Mouse (Mus musculus) E14TG2a.4 (cell line): ENCODE data around the gene Gipc1.

Experiments
- H3K27me3 ChIP-seq: 2 replicates; pipeline ENCODE4 v1.6.1; 2014; ENCODE audit warnings: low read length, control low read depth; ENCODE audit not compliant: insufficient read depth
- H3K36me3 ChIP-seq: 2 replicates; pipeline ENCODE4 v1.6.1; 2014; ENCODE audit warnings: low read length, control low read depth; ENCODE audit not compliant: insufficient read depth
- H3K4me1 ChIP-seq: replicated peaks from 2 replicates; pipeline ENCODE4 v1.6.1; 2014; ENCODE audit warnings: low read depth, low read length, control low read depth
- H3K4me3 ChIP-seq: replicated peaks from 2 replicates; pipeline ENCODE4 v1.5.1; 2014; ENCODE audit warnings: mild to moderate bottlenecking, low read length
- H3K9me3 ChIP-seq: 2 replicates; pipeline ENCODE4 v1.6.1; 2014; ENCODE audit warnings: low read length, control low read depth
- CTCF ChIP-seq: conservative IDR thresholded peaks from 2 replicates; pipeline ENCODE4 v1.5.1; 2014; ENCODE audit warnings: low read length
- NANOG ChIP-seq: IDR thresholded peaks from 2 replicates; pipeline ENCODE4 v1.6.1; 2014; ENCODE audit warnings: borderline replicate concordance, low read length, mixed read lengths
- POU5F1 ChIP-seq: IDR thresholded peaks from 2 replicates; pipeline ENCODE4 v1.6.1; 2014; ENCODE audit warnings: low read length, borderline replicate concordance

Gene Gipc1

DNA sequence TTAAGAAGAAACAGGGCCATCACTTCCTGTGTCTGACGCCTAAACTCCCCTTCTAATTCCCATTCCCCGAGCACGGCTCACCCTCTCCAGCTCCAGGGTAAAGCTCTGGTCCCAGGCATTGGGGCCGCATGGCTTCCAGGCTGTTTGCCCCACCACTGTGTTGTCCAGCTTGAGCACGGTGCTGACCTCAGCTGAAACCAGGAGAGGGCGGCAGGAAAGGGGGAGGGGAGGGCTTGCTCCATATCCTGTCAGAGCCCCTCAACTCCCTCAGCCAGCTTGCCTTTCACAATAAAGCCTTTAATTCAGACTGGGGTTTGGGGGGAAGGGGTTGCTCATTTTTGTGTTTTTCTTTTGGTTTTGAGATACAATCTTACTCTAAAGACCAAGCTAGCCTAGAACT lies 28.6 kb downstream of the Gipc1 start:
- no peak overlapping the region for H3K4me3 ChIP-seq
- peaks cover 68% of the 10 kb centered on the region for H3K36me3 ChIP-seq
- peaks cover 23% of the 10 kb centered on the region for H3K4me1 ChIP-seq
- no peaks in the 10 kb centered on the region for H3K27me3 ChIP-seq
- TF ChIP-seq POU5F1 (no peak), NANOG (no peak), CTCF (no peak)
- H3K9me3 ChIP-seq = no peaks in the 10 kb centered on the region

GRCm38 (mm10) chr8:83684517-83684916 lies 32.0 kb downstream of the Gipc1 start:
- Histone ChIP-seq H3K4me1 (peaks cover 18% of the 10 kb centered on the region), H3K36me3 (peaks cover 52% of the 10 kb centered on the region), H3K9me3 (no peaks in the 10 kb centered on the region), H3K27me3 (no peaks in the 10 kb centered on the region), H3K4me3 (no peak overlapping the region)
- TF ChIP-seq CTCF = no peak

DNA sequence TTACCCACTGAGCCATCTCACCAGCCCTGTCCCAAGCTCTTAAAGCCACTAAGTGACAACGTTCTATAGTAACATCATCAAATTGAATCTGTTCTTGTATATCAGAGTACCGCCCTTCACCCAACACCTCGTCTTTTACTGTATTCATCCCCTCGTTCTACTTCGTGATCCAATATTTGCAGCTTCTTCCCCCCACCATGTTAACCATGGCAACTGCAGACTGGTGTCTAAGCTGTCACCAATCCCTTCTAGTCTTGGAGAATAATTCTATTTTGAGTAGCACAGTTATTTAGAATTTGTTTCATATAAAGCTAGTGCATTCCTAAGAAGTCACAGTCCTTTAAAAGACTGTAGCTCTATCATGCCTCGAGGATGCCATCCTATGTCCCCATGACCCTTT lies 36.8 kb downstream of the Gipc1 start:
- Histone ChIP-seq H3K36me3 (peaks cover 49% of the 10 kb centered on the region), H3K4me1 (peaks cover 25% of the 10 kb centered on the region)
- no peak for TF ChIP-seq NANOG
- TF ChIP-seq CTCF = no peak
- TF ChIP-seq POU5F1 = no peak

DNA sequence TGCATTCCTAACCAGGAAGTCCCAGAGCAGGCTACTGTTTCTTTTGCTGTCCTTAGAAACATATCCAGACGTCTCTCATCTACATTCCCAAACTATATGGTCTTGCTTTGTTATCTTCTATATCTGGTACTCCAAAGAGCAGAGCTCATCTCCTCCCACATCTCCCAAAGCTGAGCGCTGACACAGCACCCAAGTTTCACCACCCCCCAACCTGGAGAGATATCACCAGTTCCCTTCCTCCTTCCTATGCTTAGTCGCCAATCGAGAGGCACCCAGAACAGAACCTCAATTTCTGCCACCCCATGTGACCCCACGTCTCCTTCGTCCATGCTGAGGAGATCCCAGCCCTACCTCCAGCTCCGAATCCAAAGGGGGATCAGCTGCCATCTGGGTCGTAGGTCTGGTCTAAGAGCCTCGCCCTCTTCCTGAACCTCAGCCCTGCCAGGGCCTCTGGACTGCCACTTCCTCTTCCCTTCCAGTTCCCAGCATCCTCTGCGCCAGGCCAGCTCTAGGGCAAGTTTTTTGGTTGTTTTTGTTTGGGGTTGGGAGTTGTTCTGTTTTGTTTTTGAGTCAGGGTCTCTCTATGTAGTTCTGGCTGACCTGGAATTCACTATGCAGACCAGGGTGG lies 41.2 kb downstream of the Gipc1 start:
- Histone ChIP-seq H3K27me3 (peaks cover 24% of the 10 kb centered on the region), H3K9me3 (no peaks in the 10 kb centered on the region), H3K36me3 (peaks cover 32% of the 10 kb centered on the region), H3K4me3 (no peak overlapping the region), H3K4me1 (peaks cover 52% of the 10 kb centered on the region)
- no peak for TF ChIP-seq NANOG
- no peak for TF ChIP-seq POU5F1
- no peak for TF ChIP-seq CTCF

More for the DNA sequence above, 36.8 kb downstream of the Gipc1 start:
- Histone ChIP-seq H3K4me3 (no peak overlapping the region), H3K9me3 (no peaks in the 10 kb centered on the region), H3K27me3 (no peaks in the 10 kb centered on the region)

DNA sequence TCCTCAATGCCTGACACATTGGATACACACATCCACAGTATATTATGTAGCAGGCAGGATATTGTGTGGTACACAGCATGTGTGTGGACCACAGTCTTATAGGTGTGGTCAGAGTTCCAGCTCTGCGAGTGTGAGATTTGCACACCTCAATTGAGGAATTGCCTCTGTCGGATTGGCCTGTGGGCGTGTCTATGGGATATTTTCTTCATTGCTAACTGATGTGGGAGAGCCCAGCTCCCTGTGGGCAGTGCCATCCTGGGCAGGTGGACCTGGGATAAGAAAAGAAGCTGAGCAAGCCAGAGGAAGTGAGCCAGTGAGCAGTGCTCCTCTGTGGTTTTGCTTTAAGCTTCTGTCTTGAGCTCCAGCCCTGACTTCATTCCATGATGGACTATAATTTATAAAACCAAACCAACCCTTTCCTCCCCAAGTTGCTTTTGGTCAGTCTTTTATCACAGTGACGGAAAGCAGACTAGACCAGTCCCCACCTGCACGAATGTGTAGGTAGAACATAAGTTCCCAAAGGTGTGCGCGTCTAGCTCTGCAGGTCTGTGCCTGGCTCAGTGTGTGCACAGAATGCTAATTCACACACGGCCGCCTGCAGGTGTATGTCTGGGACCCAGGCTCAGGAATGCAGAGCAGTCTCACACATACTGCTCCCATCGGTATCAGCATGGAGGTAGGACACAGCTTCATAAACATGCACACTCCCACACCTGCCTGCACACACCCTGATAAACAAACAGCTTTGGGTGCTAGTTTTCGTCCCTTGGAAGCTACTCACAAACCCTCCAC lies 42.1 kb downstream of the Gipc1 start:
- Histone ChIP-seq H3K4me1 (peaks cover 56% of the 10 kb centered on the region), H3K36me3 (peaks cover 30% of the 10 kb centered on the region), H3K9me3 (no peaks in the 10 kb centered on the region), H3K27me3 (peaks cover 24% of the 10 kb centered on the region), H3K4me3 (no peak overlapping the region)
- TF ChIP-seq POU5F1 (no peak), CTCF (no peak), NANOG (no peak)

- Histone ChIP-seq H3K36me3 (peaks cover 21% of the 10 kb centered on the region), H3K4me3 (no peak overlapping the region), H3K27me3 (peaks cover 24% of the 10 kb centered on the region), H3K4me1 (peaks cover 61% of the 10 kb centered on the region), H3K9me3 (no peaks in the 10 kb centered on the region)
- no peak for TF ChIP-seq CTCF
- no peak for TF ChIP-seq NANOG
- TF ChIP-seq POU5F1 = no peak
Measured at GRCm38 (mm10) chr8:83695351-83696106, 43.1 kb downstream of the Gipc1 start.

- peak overlapping the region; percentile 91 for H3K4me3 ChIP-seq
- H3K9me3 ChIP-seq = no peaks in the 10 kb centered on the region
- H3K36me3 ChIP-seq = peaks cover under 1% of the 10 kb centered on the region; the same call in 1 of the 2 replicates
- peaks cover 56% of the 10 kb centered on the region for H3K4me1 ChIP-seq
- H3K27me3 ChIP-seq = peaks cover 26% of the 10 kb centered on the region
- no peak for TF ChIP-seq CTCF
- no peak for TF ChIP-seq NANOG
- TF ChIP-seq POU5F1 = no peak
Measured at GRCm38 (mm10) chr8:83697374-83698220, 45.1 kb downstream of the Gipc1 start.

- TF ChIP-seq CTCF (no peak), NANOG (no peak), POU5F1 (no peak)
- Histone ChIP-seq H3K4me3 (peak overlapping the region; percentile 91), H3K27me3 (peaks cover 26% of the 10 kb centered on the region), H3K36me3 (no peaks in the 10 kb centered on the region), H3K9me3 (no peaks in the 10 kb centered on the region), H3K4me1 (peaks cover 49% of the 10 kb centered on the region)
Measured at GRCm38 (mm10) chr8:83698291-83698660, 45.8 kb downstream of the Gipc1 start.
